Mouse (Mus musculus): ENCODE measurements around the gene Dnase2b.

DNA sequence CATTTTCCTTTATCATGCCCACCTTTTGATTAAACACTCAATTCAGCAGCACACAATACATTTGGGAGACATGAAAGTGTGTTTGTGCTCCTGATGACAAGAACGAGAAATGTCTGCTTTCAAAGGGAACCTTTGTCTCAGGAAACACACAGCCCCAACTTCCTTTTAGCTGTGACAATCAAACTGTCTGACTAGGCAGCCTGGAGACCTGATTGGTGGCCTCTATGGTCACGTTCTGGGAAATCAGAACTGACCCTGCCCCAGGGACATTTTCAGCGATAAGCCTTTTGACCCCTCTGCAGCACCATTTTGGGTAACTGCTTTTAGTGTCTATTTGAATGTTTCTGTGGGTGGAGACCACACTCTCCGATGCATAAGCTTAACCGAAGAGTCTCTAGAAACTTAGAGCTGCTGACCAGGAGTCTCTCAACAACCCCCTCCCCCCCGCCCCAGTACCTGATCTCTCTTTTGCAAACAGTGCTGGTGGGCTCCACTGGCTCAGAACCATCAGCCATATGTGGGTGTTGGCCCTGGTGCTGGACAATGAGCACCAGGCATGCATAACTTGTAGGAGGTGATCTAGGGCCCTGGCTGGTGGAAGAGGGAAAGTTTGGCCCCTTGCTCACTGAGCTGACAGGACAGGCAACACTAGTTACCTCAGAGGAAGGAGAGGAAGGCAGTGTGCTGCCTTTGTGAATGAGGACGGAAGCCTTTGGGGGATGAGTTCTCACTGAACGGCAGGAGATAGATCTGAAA lies 13.0 kb upstream of the Dnase2b start:
- no peak for TF ChIP-seq POLR2A (IDR thresholded peaks at IDR 0.05; ENCODE audit: low read depth, low read length)
- TF ChIP-seq CTCF (IDR thresholded peaks at IDR 0.05; ENCODE audit: extremely low read depth, insufficient read length, insufficient replicate concordance, low read depth, low read length), result no peak
